Comparison of ENCODE assay signal across 10 mouse cellular contexts in genomic region chr12:83424086-83424719, GRCm38 (mm10).
DNase-seq lines count a peak whose midpoint lies in the region; ATAC-seq and TF ChIP-seq lines count a peak whose summit lies in the region.
"Had no signal": no experiment of that assay in that cellular context is flagged by ENCODE, and none has a peak within 500 bp of the region (broad histone marks: within the 10 kb centered on the region; RNA-seq: fewer than 3 reads in every experiment).

No protein-coding gene starts in this region.

- H3K9ac ChIP-seq in intestine, embryonic 14.5 days (ENCODE audit: low read length): no peak overlapping the region
- no peak overlapping the region for H3K9ac ChIP-seq in intestine, embryonic 15.5 days
- no peak overlapping the region for H3K9ac ChIP-seq in midbrain, embryonic 13.5 days (replicated peaks)
- H3K9ac ChIP-seq: embryonic facial prominence, embryonic 15.5 days; kidney, embryonic 15.5 days had no signal

- no peak overlapping the region for H3K4me3 ChIP-seq in intestine, embryonic 14.5 days (ENCODE audit: low read depth, low read length)
- no peak overlapping the region for H3K4me3 ChIP-seq in intestine, embryonic 15.5 days (replicated peaks)
- H3K4me3 ChIP-seq in erythroblast, embryonic 14.5 days (replicated peaks): peak overlapping the region; percentile 22
- H3K4me3 ChIP-seq in midbrain, embryonic 13.5 days (replicated peaks): no peak overlapping the region
- H3K4me3 ChIP-seq in left cerebral cortex, adult 2 months: no peak overlapping the region
- H3K4me3 ChIP-seq: embryonic facial prominence, embryonic 15.5 days; kidney, embryonic 15.5 days had no signal

- no peaks in the 10 kb centered on the region for H3K27me3 ChIP-seq in intestine, embryonic 14.5 days (replicated peaks; ENCODE audit: control insufficient read depth, insufficient read depth, low read length)
- H3K27me3 ChIP-seq in intestine, embryonic 15.5 days (replicated peaks): no peaks in the 10 kb centered on the region
- no peaks in the 10 kb centered on the region for H3K27me3 ChIP-seq in erythroblast, embryonic 14.5 days (ENCODE audit: control insufficient read depth)
- no peaks in the 10 kb centered on the region for H3K27me3 ChIP-seq in midbrain, embryonic 13.5 days
- H3K27me3 ChIP-seq: embryonic facial prominence, embryonic 15.5 days; kidney, embryonic 15.5 days had no signal

- ATAC-seq in intestine, embryonic 14.5 days (replicated peaks; ENCODE audit: low FRiP score, low TSS enrichment, low read depth): no peak
- no peak for ATAC-seq in intestine, embryonic 15.5 days
- ATAC-seq in midbrain, embryonic 13.5 days: no peak

- no peaks in the 10 kb centered on the region for H3K36me3 ChIP-seq in intestine, embryonic 14.5 days (ENCODE audit: control insufficient read depth, insufficient read depth, low read length)
- H3K36me3 ChIP-seq in intestine, embryonic 15.5 days: no peaks in the 10 kb centered on the region
- H3K36me3 ChIP-seq in erythroblast, embryonic 14.5 days (ENCODE audit: control insufficient read depth): peaks cover 12% of the 10 kb centered on the region
- H3K36me3 ChIP-seq in midbrain, embryonic 13.5 days: no peaks in the 10 kb centered on the region
- H3K36me3 ChIP-seq: embryonic facial prominence, embryonic 15.5 days; kidney, embryonic 15.5 days had no signal

- DNase-seq in intestine, embryonic 14.5 days (ENCODE audit: low spot score): no peak
- DNase-seq in adrenal gland, postnatal 14 days: peak; percentile 80
- no peak for DNase-seq in thymus, postnatal 0 days (ENCODE audit: low spot score)
- no peak for DNase-seq in left cerebral cortex, adult 2 months (ENCODE audit: extremely low spot score in 1 of 2, low spot score in 2 of 2)
- DNase-seq in urinary bladder, postnatal 36 days (ENCODE audit: low spot score in 2 of 2): no peak

- intact Hi-C loops in left cerebral cortex, adult 2 months (cut with DNase I): no loop called here

- TF ChIP-seq CTCF in left cerebral cortex, adult 2 months (IDR thresholded peaks at IDR 0.05): no peak

- H3K9me3 ChIP-seq in intestine, embryonic 14.5 days (ENCODE audit: control insufficient read depth, low read length): no peaks in the 10 kb centered on the region
- H3K9me3 ChIP-seq in intestine, embryonic 15.5 days: no peaks in the 10 kb centered on the region
- H3K9me3 ChIP-seq in erythroblast, embryonic 14.5 days (ENCODE audit: control insufficient read depth, low read length): peaks cover 4% of the 10 kb centered on the region
- no peaks in the 10 kb centered on the region for H3K9me3 ChIP-seq in midbrain, embryonic 13.5 days
- H3K9me3 ChIP-seq: embryonic facial prominence, embryonic 15.5 days; kidney, embryonic 15.5 days had no signal

- WGBS in intestine, embryonic 14.5 days: 72% methylated on average over 12 of the region's 12 CpGs
- 72% methylated on average over 12 of the region's 12 CpGs for WGBS in intestine, embryonic 15.5 days
- WGBS in midbrain, embryonic 13.5 days: 72% methylated on average over 12 of the region's 12 CpGs

- H3K27ac ChIP-seq in intestine, embryonic 14.5 days (ENCODE audit: low read depth): peak overlapping the region; percentile 27; the same call in 1 of the 2 replicates
- no peak overlapping the region for H3K27ac ChIP-seq in intestine, embryonic 15.5 days
- H3K27ac ChIP-seq in midbrain, embryonic 13.5 days: peak overlapping the region; percentile 67
- no peak overlapping the region for H3K27ac ChIP-seq in left cerebral cortex, adult 2 months
- H3K27ac ChIP-seq: embryonic facial prominence, embryonic 15.5 days; kidney, embryonic 15.5 days had no signal

- no peak overlapping the region for H3K4me2 ChIP-seq in intestine, embryonic 14.5 days (ENCODE audit: low read length)
- no peak overlapping the region for H3K4me2 ChIP-seq in intestine, embryonic 15.5 days (replicated peaks)
- no peak overlapping the region for H3K4me2 ChIP-seq in midbrain, embryonic 13.5 days (replicated peaks)
- H3K4me2 ChIP-seq: embryonic facial prominence, embryonic 15.5 days; kidney, embryonic 15.5 days had no signal

- H3K4me1 ChIP-seq in intestine, embryonic 14.5 days (replicated peaks; ENCODE audit: control insufficient read depth, insufficient read depth, low read length): peaks cover 16% of the 10 kb centered on the region
- peaks cover 7% of the 10 kb centered on the region; the same call in 1 of the 2 replicates for H3K4me1 ChIP-seq in intestine, embryonic 15.5 days (replicated peaks)
- H3K4me1 ChIP-seq in erythroblast, embryonic 14.5 days (ENCODE audit: control insufficient read depth): peaks cover 56% of the 10 kb centered on the region
- H3K4me1 ChIP-seq in midbrain, embryonic 13.5 days (replicated peaks): peaks cover 45% of the 10 kb centered on the region

Comparison
In these comparisons a context has a peak if more than half of its experiments do, and no peak if none do; other contexts are left out.
1. H3K27ac ChIP-seq: peak in intestine, embryonic 14.5 days (single experiment) and midbrain, embryonic 13.5 days (single experiment); none in intestine, embryonic 15.5 days (single experiment) and left cerebral cortex, adult 2 months (single experiment).